Mouse (Mus musculus) gastrocnemius, adult 18-20 months (tissue): Measurements from ENCODE around the gene Idi1. TPM values are rescaled to one million over a fixed set of nuclear protein-coding genes. Genes with fewer than 3 reads are reported as not detected.
"Not testable (repeated sequence)": the region's sequence is repeated elsewhere in the genome, so short reads cannot be mapped to it uniquely, and the experiment has no call there.

Source experiments
- DNase-seq: peaks from one replicate; pipeline ENCODE4 v3.0.0; 2021; ENCODE audit warnings: low spot score
- long read RNA-seq, 2 experiments: library from polyadenylated mRNA; stranded (forward); transcript quantifications; one replicate each; pipeline ENCODE4 v2.0.0; 2021
- total RNA-seq, 2 experiments: library from RNA; stranded (reverse); gene quantifications; 2 replicates each; pipeline ENCODE4 v1.2.3; 2021

Gene Idi1
- total RNA-seq = 1 to 10 TPM; 5.1 to 5.5 TPM
- long read RNA-seq, experiment 1, transcript Idi1-201 (5 exons, 3,027 nt) = major isoform, 21 of 22 reads
- long read RNA-seq, experiment 1, partial matches to known transcripts = 0 of 22 reads
- long read RNA-seq, experiment 1, other reads (novel, unspliced or antisense) = 0 of 22 reads
- long read RNA-seq, experiment 2, transcript Idi1-201 (5 exons, 3,027 nt) = major isoform, 21 of 21 reads
- long read RNA-seq, experiment 2, partial matches to known transcripts = 0 of 21 reads
- long read RNA-seq, experiment 2, other reads (novel, unspliced or antisense) = 0 of 21 reads

DNA sequence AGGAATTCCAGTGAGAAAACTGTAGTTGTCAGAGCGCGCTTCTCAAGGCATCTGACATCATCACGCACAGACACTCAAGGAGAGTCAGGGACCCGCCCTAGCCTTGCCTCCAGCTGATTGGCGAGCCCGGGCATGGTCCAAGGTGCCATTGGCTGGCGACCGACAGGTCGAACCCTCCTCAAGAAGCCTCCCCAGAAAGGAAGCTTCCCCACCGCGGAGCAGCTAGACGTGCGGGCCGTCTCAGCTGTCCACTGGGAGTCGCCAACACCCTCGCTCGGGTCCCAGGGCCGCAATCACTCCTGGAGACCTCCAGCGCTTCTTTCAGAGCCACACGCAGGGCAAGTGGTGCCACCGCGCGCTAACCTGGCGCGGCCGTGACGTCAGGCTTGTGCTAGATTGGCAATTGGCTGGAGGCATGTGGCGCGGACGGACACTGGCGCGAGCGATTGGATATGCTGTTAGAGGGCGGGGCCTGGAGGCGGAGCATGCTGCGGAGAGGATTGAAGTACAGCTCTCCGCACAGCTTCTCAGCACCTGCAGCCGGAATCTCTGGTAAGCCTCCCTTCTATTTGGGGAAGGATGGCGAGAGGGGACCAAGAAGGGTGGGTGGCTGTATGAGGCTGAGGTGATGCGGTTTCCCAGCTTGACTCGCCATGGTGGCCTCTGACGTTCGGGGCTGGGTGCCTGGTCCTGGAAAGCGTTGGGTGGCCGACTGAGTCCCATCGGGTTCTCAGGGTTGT is at the start of gene Idi1:
Gene Idi1 (plus strand): TSS at position 57 of the 740 bp plus-strand sequence.
- DNase-seq = peak; percentile 96

DNA sequence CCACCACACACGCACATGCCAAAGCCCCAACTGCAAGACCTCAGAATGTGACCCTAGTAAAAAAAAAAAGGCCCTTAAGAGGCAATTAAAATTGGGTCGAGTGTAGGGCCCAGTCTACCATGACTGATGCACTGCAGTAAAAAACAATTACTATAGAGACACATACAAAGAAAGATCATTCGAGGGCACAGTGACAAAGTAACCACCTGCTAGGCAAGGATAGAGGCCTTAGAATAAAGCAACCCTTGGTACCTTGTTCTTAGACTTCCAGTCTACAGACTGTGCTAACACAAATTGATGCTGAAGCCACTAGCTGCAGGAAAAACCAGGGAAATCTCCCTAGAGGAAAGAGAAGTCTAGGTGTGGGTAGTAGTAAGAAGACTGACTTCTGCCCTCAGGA is 46.9 kb upstream of the Idi1 start:
- no peak for DNase-seq

DNA sequence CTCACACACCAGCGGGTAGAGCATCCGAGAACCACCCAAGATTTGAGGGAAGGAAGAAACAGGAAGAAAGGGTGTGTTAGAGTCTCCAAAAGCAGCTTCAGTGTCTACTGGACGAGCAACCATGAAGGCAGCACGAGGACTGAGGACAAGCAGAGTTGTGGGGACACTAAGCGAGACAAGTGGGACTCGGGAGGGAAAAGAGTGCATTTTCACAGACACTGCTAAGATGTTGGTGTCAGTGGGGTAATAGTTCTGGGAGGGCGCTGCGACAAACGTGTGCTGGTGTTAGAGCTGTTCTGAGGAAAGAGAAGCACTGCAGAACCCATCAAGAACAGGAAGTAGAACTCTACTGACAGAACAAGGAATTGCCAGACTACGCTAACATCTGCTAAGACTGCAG is 46.2 kb upstream of the Idi1 start:
- no peak for DNase-seq

DNA sequence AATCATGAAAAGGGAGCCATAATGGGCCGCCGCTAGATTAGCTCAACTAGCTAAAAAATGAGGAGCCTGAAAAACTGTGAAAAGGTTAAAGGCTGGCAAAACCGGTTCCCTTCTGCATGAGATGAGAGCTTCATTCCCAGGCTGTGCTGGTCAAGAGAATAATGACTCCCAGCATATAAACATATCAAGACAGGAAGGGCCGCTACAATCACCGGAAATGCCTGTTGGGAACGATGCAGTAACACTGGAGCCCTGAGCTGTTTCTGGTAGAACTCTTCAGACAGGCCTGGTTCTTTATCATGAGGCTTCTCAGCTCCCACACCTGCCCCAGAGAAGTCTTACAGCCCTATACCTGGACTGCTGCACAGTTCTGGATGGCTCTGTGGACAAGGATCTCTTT is 45.4 kb upstream of the Idi1 start:
- DNase-seq = no peak

DNA sequence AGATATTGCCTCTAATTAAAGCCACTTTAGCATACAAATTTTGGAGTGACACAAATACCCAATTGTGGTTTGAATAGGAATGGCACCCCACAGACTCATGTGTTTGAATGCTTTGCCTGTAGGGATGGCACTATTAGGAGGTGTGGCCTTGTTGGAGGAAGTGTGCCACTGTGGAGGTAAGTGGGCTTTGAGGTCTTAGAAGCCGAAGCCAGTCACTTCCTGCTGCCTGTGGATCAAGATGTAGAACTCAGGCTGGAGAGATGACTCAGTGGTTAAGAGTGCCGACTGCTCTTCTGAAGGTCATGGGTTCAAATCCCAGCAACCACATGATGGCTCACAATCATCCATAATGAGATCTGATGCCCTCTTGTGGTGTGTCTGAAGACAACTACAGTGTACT is 44.4 kb upstream of the Idi1 start:
- DNase-seq = no peak

DNA sequence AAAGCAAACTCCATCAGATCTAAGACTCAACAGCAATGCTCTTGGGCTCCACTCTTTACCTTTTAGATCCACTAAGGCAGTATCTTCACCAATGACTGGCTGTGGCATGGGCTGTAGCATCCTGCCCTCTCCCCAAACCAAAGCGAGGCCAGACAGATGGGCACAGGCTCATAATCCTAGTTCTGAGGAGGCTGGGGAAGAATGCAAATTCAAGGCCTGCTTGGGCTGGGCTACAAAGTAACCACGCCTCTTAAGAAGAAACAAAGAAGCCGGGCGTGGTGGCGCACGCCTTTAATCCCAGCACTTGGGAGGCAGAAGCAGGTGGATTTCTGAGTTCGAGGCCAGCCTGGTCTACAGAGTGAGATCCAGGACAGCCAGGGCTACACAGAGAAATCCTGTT is 43.5 kb upstream of the Idi1 start:
- DNase-seq = not testable (repeated sequence)

DNA sequence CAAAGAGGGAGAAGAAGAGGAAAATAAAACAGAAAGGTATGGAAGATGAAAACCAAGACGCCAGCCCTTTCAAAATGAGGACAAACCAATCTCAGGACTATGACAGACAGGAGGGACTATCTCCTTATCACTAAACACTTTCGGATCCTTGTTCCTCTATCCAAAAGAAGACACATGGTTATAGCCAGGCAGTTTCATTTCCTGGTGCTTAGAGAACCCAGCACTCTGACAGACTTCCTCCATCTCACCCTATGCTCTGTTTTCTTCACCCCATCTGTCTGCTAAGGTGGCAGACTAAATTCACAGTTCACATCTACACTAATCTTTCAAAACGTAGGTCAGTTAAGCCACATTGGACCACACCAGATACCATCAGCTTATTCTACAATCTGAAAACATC is 43.0 kb upstream of the Idi1 start:
- DNase-seq = no peak

DNA sequence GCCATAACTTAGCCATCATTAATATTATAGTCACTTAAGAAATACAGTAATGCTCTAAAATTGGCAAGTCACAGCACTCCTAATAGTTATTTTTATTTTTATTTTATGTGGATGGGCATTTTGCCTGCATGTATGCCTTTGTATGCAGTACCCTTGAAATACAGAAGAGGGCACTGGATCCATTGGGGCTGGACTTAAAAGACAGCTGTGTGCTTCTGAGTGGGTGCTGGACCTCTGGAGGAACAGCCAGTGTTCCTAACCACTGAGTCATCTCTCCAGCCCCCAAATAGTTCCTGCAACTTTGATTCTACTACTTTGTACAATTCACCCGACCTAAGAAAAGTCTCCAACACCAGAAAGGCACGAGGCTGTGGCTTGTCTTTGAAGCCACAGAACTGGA is 37.6 kb upstream of the Idi1 start:
- DNase-seq = no peak

DNA sequence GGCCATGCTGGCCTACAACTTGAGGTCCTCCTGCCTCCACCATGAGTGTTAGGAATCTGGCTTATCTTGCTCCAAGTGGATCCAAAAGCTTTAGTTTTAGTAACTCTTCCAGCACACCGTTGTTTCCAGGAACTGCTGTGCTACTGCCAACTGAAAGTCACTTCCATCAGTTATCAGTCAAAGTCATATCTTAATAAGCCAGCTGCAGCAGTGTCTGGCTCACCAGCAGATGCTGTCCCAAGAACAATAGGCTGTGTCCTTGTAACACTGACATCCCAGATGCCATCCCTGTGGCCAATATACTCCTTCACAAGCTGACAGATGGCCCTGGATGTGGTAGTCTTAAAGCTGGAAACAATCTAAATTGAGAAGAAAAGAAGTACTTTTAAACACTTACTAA is 36.0 kb upstream of the Idi1 start:
- no peak for DNase-seq

DNA sequence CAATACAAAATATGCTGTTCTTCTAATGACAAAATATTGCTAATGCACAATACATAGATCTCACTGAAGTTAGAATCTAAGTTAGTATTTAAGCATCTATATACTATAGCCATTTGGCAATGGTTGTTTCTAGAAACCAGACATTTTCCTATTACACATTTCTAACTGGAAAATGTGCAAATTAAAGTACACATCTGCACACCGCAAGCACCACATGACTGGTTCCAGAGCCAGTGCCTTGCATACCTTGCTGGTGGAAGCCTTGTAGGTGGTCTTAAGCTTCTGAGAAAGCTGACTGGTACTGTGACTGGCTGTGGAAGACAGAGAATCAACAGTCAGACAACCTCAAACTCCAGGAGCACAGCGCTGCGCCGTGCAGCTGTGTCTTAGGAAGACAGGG is 31.9 kb upstream of the Idi1 start:
- DNase-seq = no peak

DNA sequence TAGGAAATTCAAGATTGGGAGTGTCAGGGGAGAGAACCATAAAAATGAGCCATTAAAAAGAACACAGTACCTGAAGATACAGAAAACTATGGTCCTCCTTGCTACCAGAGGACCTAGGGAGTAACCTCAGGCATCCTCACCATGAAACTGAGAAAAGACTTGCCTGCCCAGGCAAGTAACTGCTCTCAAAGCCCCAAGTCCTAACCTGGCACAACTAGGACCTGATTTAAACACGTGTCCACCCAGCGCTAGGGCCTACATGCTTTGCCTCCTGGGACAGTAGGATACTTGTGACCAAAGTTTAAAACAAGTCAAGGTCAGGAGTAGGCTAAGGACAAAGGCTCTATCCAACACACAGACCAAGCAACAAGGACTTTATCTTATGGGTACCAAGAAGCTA is 30.5 kb upstream of the Idi1 start:
- DNase-seq = no peak

DNA sequence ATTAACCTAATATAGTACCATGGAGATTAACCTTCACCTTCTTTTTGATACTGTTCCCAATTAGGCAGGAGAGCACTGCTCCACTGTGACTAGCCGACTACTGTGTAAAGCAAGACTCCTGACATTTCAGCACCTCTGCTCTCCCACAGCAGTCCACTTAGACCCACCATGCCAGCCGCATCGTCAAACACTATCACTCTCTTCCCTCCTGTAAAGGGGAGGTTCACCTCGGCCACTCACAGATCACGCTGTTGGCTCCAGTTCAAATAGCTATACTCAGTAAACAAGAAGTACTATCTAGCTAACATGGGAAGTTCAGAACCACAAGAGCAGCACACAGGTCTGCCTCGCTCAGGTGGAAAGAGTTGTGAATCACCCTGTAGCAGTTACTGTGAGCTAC is 26.8 kb upstream of the Idi1 start:
- no peak for DNase-seq

DNA sequence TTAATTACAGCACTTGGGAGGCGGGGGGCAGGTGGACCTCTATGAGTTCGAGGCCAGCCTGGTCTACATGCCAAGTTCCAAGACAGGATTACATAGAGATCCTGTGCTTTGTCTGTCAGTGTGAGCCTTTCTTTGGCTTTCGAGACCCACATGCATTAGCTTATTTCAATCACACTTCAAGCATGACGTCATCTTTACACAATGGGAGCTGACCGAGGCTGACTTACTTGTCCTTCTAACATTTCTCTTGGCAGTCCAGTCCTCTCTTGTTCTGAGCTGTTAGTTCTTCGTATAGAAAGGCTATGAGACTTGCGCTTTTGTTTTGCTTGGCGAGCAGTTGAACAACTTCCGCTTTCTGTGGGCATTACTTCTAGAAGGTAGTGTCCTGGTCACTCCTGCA is 24.4 kb upstream of the Idi1 start:
- DNase-seq = no peak

DNA sequence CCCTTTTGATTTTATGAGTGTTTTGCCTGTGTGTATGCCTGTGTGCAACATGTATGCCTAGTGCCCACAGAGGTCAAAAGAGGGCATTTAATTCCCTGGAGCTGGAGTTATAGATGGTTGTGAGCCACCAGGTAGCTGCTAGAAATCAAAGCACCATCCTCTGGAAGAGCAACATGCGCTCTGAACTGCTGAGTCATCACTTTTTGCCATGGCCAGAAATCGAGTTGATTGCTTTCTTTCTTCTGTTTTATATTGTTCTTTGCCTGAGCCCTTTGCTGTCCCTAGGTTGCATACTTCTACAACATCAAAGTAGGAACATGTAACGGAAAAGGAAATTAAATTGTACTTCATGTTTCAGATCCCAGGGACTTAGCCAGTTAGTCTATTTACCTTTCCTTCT is 20.3 kb upstream of the Idi1 start:
- no peak for DNase-seq

DNA sequence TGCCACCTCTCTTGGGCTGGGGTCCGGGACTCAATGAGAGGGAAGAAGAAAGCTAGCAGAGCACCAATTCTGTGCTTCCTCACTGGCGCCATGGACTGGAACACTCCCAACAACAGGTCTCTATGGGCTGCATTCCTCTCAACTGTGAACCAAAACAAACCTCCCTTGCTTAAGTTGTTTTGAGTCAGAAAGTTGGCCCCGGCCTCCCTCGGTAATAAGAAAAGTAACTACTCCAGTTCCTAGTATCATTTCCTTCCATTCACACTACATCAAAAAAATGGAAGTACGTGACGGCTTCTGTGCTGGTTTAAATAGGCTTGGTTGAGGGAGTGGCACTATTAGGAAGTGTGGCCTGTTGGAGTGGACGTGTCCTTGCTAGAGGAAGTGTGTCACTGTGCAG is 18.7 kb upstream of the Idi1 start:
- peak; percentile 50 for DNase-seq

DNA sequence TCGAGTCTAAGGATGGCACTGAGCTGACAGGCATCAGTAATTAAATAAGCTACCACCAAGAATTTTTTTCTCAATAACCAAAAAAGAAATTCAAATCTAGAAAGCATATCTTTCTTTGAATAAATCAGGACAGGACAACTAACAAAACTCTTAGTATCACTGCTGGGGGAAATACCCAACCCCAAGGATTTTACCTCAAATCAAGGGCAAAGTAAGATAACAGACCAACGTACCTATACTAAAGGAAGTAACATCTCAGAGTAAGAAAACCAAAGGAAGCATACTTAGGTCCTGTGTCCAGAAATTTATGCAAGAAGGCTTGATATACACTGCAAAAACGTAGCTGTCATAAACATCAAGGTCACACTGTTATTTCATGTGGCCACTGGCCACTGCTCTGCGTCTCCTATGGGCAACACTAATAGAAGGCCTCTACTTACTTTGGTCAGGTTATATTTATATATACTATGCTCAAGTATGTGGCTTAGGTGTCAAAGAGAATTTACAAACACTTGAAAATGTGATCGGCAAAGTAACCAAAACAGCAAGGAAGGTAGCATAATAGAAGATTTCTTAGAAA is 15.6 kb upstream of the Idi1 start:
- no peak for DNase-seq

DNA sequence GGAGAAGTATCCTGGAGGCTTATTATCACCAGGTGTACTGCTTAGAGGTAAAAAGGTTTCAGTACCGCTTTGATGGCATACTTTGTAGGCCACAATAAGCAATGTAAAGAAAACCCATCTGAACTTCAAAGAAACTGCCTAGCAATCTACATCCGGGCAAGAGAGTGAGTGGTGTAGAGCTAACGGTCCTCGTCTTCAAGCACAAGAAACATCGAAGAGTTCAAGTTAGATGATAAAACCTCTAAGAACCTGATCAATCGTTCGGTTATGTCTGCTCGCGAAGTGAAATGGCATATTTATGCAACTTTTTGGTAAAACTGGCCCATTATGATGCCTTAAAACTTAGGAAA is 15.2 kb upstream of the Idi1 start:
- DNase-seq = no peak

DNA sequence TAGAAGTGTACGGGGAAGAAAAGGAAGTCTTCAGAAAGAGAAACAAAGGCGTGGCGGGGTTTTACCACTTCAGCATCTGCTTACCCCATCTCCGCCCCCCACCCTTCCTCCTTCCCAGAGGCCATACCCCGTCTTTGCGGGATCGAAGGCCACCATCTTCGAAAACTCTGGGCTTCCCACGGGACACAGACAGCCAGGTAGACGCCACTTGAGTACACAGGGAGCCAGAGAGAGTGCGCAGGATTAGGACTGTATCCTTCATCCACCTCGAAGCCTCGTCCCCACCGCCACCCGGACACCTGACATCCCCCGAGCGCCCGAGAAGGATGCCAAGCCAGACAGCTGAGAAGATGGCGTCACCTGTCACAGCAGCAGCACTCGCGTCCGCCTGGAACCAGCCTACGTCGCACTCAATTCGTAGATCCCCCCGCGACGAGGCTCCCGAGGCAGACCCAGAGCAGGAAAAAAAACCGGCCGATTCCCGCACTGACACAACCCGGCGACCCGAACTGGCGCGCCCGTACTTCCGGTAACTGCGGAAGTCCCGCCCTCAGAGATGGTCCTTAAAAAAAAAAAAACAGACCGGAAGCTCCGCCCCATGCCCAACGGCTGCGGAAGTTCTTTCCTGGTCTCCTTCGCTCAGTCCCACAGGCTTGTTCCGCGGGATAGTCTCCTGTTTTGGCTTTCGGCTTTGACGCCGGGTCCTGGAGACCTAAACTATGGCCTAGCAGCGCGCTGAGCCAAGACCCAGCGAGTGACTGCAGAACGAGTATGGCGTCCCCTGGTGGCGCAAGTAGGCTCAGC is 14.6 kb upstream of the Idi1 start:
- DNase-seq = peak; percentile 89

DNA sequence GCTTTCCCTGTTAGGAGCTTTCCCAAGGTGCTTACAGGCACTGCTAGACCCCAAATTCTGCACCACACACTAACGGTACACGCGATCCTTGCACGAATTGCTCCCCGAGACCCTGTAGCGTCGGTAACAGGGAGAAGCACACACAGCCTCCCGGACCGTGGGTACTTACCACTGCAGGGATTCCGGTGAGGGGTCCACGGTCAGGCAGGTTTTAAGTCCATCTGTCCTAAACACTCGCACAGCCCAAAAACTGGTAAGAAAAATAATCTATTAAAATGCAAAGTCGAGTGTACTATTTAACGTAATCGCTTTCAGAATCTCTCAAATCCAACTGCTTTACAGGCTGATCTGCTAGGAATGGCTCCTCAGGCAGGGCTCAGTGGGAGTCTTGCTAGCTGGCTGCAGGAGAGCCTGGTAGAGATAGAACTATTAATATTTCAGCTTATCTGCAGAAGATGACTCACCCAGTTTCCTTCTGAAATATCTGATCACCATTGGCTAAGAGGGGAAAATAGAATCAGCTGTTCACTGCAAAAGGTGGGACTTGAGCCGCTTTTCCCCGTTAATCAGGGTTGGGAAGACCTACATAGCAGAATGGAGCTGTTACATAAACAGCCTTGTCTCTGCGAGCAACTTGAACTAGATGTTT is 13.9 kb upstream of the Idi1 start, which contains the start of gene Wdr37:
Gene Wdr37 (minus strand): TSS at position 596 of the 649 bp plus-strand sequence.
- no peak for DNase-seq

DNA sequence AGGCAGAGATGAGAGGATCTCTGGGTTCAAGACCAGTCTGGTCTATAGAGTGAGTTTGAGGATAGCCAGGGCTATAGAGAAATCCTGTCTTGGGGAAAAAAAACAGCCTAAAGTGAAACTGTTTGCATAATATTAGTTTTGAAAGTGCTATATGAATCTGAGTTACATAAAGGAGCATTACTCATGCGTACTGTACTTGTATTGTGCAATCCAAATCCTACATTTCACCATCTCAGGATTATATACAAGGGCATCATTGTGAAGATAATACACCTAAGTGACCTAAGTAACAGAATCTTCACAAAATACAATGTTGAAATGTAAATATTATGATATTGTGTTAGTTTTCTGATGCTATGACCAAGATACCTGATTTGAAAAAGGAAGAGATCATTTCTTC is 11.5 kb upstream of the Idi1 start:
- no peak for DNase-seq

DNA sequence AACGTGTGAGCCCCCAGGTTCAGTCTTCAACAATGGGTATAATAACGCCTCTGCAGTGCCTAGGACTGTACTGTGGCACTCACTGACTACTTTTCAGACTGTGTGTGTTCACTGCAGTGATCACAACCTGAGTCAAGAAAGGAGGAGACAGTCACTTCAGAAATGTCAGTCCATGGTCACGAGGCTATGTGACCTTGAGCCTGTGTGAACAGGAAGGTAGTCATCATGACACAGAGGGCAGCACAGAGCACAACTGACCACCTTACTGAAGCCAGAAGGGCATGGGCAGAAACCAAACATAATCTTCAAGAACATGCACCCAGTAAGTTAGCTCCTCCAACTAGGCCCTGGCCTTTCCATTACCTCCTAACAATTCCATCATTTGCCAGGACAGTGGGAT is 3.7 kb upstream of the Idi1 start:
- DNase-seq = no peak

DNA sequence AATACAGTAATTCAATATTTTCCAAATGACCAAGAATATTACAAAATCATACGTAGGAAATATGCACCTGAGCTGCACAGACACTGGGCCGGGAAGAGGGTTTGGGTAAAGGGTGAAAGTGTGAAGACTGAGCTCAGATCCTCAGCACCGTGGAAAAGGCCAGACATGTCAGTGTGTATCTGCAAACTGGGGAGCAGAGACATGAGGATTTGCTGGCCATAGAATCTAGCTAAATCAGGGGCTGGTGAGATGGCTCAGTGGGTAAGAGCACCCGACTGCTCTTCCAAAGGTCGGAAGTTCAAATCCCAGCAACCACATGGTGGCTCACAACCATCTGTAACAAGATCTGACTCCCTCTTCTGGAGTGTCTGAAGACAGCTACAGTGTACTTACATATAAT is 1.4 kb upstream of the Idi1 start:
- DNase-seq = not testable (repeated sequence)
